Mouse (Mus musculus) liver, adult (tissue): Measurements from ENCODE around the gene Borcs8.

Experiments used
- GATA4 ChIP-seq: IDR thresholded peaks from 2 replicates; pipeline ENCODE4 v1.6.1; 2014; ENCODE audit warnings: mild to moderate bottlenecking, low read length; ENCODE audit not compliant: insufficient replicate concordance

The Borcs8 gene

DNA sequence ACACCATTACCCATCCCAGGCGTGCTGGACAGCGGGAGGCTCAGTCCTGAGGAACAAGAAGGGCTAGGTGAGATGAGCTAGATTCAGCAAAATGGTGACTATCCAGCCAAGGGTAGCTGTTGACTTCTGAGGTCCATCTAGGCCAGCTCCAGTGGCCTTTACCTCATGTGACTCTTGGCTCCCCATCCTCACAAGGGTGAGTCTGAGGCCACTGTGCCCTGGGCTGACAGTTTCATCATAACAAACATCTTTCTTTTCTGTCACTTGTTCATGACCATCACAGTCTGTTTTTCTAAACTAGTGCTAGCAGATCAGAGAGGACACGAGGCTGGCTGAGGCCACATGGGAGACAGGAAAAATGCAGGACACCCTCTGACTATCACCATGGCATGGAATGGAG lies 54.9 kb downstream of the Borcs8 start:
- TF ChIP-seq GATA4: no peak

DNA sequence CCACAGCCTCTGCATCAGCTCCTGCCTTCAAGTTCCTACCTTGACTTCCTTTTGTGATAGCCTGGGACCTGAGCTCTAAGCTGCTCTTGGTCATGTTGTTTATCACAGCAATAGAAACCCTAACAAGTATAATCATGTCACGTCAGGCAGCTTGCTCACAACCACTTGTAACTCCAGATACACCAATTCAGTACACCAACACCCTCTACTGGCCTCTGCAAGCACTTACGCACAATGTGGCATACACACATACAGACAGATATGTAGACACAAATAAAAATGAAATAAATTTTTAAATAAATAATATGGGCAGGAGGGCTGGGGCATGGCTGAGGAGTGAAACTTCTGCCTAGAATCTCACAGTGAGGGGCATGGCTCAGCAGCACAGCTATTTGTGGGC lies 56.5 kb downstream of the Borcs8 start:
- no peak for TF ChIP-seq GATA4
